Comparison of ENCODE assay signal across 11 mouse cellular contexts in the genomic region with DNA sequence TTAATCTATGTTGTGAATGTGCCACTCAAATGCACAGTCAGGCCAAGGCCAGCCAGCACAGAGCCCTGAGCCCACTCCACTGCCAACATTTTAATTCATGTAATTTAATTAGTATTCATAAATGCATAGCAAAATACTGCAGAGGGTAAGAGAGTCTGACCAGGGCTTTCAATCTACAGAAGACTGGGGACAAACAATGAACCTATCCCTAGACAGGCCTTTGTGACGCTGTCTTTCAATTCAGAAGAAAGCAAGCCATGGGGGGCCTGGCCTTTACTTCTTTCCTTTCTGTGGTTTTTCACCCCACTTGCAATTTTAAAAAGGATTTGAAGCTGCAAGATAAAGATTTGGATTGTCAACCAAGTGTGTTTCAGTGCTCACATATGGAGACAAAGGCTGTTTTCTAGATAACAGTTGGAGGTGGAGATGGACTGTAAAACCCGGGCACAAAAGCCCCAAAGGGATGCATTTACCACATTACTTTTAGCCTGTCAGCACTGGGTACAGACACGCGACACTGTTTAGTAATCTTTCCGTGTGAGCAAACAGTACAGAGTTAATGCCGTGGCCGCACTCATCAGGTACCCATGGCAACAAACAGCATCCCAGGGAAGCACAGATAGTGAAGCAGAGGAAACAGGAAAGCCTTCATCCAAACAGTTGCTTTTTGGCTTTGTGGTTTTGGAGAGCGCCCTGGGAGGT. TPM values are rescaled to one million over a fixed set of nuclear protein-coding genes. Genes with fewer than 3 reads are reported as not detected.
DNase-seq lines count a peak whose midpoint lies in the region; ATAC-seq lines count a peak whose summit lies in the region.
"Had no signal": no experiment of that assay in that cellular context is flagged by ENCODE, and none has a peak within 500 bp of the region (broad histone marks: within the 10 kb centered on the region; RNA-seq: fewer than 3 reads in every experiment).

No protein-coding gene starts in this region.

- no peak overlapping the region for H3K4me2 ChIP-seq in embryonic facial prominence, embryonic 11.5 days (ENCODE audit: low read depth, low read length)
- no peak overlapping the region for H3K4me2 ChIP-seq in forebrain, embryonic 13.5 days
- H3K4me2 ChIP-seq in neural tube, embryonic 13.5 days, result no peak overlapping the region
- no peak overlapping the region for H3K4me2 ChIP-seq in kidney, embryonic 15.5 days

- H3K4me3 ChIP-seq in embryonic facial prominence, embryonic 11.5 days (ENCODE audit: low read depth, low read length), result no peak overlapping the region
- H3K4me3 ChIP-seq in embryonic facial prominence, embryonic 10.5 days, result no peak overlapping the region
- H3K4me3 ChIP-seq in forebrain, embryonic 13.5 days, result no peak overlapping the region
- no peak overlapping the region for H3K4me3 ChIP-seq in neural tube, embryonic 13.5 days
- H3K4me3 ChIP-seq in kidney, embryonic 15.5 days (replicated peaks), result no peak overlapping the region

- H3K36me3 ChIP-seq in embryonic facial prominence, embryonic 11.5 days (replicated peaks; ENCODE audit: control insufficient read depth, insufficient read depth, low read depth, low read length), result peaks cover 20% of the 10 kb centered on the region
- peaks cover 100% of the 10 kb centered on the region for H3K36me3 ChIP-seq in embryonic facial prominence, embryonic 10.5 days (replicated peaks)
- peaks cover 54% of the 10 kb centered on the region for H3K36me3 ChIP-seq in forebrain, embryonic 13.5 days (ENCODE audit: poor library complexity, severe bottlenecking)
- H3K36me3 ChIP-seq in neural tube, embryonic 13.5 days, result peaks cover 31% of the 10 kb centered on the region
- peaks cover 99% of the 10 kb centered on the region for H3K36me3 ChIP-seq in kidney, embryonic 15.5 days
- H3K36me3 ChIP-seq: G1E had no signal

- WGBS in embryonic facial prominence, embryonic 11.5 days, result 87% methylated on average over 8 of the region's 8 CpGs
- WGBS in embryonic facial prominence, embryonic 10.5 days, result 73% methylated on average over 8 of the region's 8 CpGs
- 10% methylated on average over 8 of the region's 8 CpGs for WGBS in forebrain, embryonic 13.5 days
- WGBS in neural tube, embryonic 13.5 days, result 30% methylated on average over 8 of the region's 8 CpGs
- WGBS in kidney, embryonic 15.5 days, result 91% methylated on average over 8 of the region's 8 CpGs

- no peaks in the 10 kb centered on the region for H3K27me3 ChIP-seq in embryonic facial prominence, embryonic 11.5 days (ENCODE audit: control insufficient read depth, insufficient read depth, low read length)
- peaks cover 28% of the 10 kb centered on the region for H3K27me3 ChIP-seq in embryonic facial prominence, embryonic 10.5 days (replicated peaks; ENCODE audit: low read depth, poor library complexity, severe bottlenecking)
- H3K27me3 ChIP-seq in forebrain, embryonic 13.5 days, result 0 out of 2 replicates have a peak, but pooled peaks cover 8% of the 10 kb centered on the region
- no peaks in the 10 kb centered on the region; the same call in 1 of the 2 replicates for H3K27me3 ChIP-seq in neural tube, embryonic 13.5 days
- no peaks in the 10 kb centered on the region for H3K27me3 ChIP-seq in kidney, embryonic 15.5 days

- H3K9me3 ChIP-seq in embryonic facial prominence, embryonic 11.5 days (replicated peaks; ENCODE audit: control insufficient read depth, low read length), result no peaks in the 10 kb centered on the region
- H3K9me3 ChIP-seq in embryonic facial prominence, embryonic 10.5 days, result no peaks in the 10 kb centered on the region
- no peaks in the 10 kb centered on the region for H3K9me3 ChIP-seq in forebrain, embryonic 13.5 days (replicated peaks)
- no peaks in the 10 kb centered on the region for H3K9me3 ChIP-seq in neural tube, embryonic 13.5 days
- no peaks in the 10 kb centered on the region for H3K9me3 ChIP-seq in kidney, embryonic 15.5 days (replicated peaks)
- H3K9me3 ChIP-seq: G1E had no signal

- H3K27ac ChIP-seq in embryonic facial prominence, embryonic 11.5 days (replicated peaks; ENCODE audit: low read depth, low read length), result no peak overlapping the region
- no peak overlapping the region for H3K27ac ChIP-seq in embryonic facial prominence, embryonic 10.5 days (replicated peaks)
- H3K27ac ChIP-seq in forebrain, embryonic 13.5 days, result peak overlapping the region; percentile 8; the same call in 1 of the 2 replicates
- peak overlapping the region; percentile 50 for H3K27ac ChIP-seq in neural tube, embryonic 13.5 days (replicated peaks)
- H3K27ac ChIP-seq in kidney, embryonic 15.5 days, result no peak overlapping the region

- no peaks in the 10 kb centered on the region for H3K4me1 ChIP-seq in embryonic facial prominence, embryonic 11.5 days (ENCODE audit: control insufficient read depth, insufficient read depth, low read length)
- no peaks in the 10 kb centered on the region for H3K4me1 ChIP-seq in embryonic facial prominence, embryonic 10.5 days
- peaks cover 11% of the 10 kb centered on the region for H3K4me1 ChIP-seq in forebrain, embryonic 13.5 days
- H3K4me1 ChIP-seq in neural tube, embryonic 13.5 days (replicated peaks), result peaks cover 15% of the 10 kb centered on the region
- no peaks in the 10 kb centered on the region for H3K4me1 ChIP-seq in kidney, embryonic 15.5 days

- H3K9ac ChIP-seq in embryonic facial prominence, embryonic 11.5 days (replicated peaks; ENCODE audit: low read length), result no peak overlapping the region
- H3K9ac ChIP-seq in forebrain, embryonic 13.5 days, result no peak overlapping the region
- no peak overlapping the region for H3K9ac ChIP-seq in neural tube, embryonic 13.5 days
- H3K9ac ChIP-seq in kidney, embryonic 15.5 days, result no peak overlapping the region

- DNase-seq in embryonic facial prominence, embryonic 11.5 days (ENCODE audit: low spot score), result no peak
- no peak for DNase-seq in embryonic facial prominence, embryonic 10.5 days (ENCODE audit: low spot score)
- DNase-seq in layer of hippocampus, postnatal 10 days (ENCODE audit: low spot score in 2 of 2), result peak; percentile 11 to 31
- DNase-seq in lung, postnatal 10 days, result no peak
- no peak for DNase-seq in cerebellum, adult 11 months
- DNase-seq: kidney, adult 2 months; lung, adult 2 months had no signal

- peak; percentile 82 for ATAC-seq in embryonic facial prominence, embryonic 11.5 days (replicated peaks; ENCODE audit: insufficient number of reproducible peaks, low FRiP score, low TSS enrichment, low read depth)
- peak; percentile 95 for ATAC-seq in forebrain, embryonic 13.5 days
- peak; percentile 96 for ATAC-seq in neural tube, embryonic 13.5 days (ENCODE audit: low read depth)
- no peak for ATAC-seq in kidney, embryonic 15.5 days (replicated peaks; ENCODE audit: low FRiP score)

RNA-seq across cellular contexts. Expression of a gene that starts 38.3 kb away (rescaled TPM):
- polyA plus RNA-seq in embryonic facial prominence, embryonic 11.5 days (2014; fragmentation: Nextera tagmentation; extraction: Ambion mirVana), result 125 TPM in 2 replicates
- 119 and 130 TPM in 2 replicates for polyA plus RNA-seq in embryonic facial prominence, embryonic 10.5 days (2016; fragmentation: Nextera tagmentation; extraction: Ambion mirVana)
- 31.2 and 38.3 TPM in 2 replicates for polyA plus RNA-seq in forebrain, embryonic 13.5 days (2015; fragmentation: Nextera tagmentation; extraction: Ambion mirVana)
- 100 to 1,000 TPM; 130 to 131 TPM for total RNA-seq in layer of hippocampus, postnatal 10 days (2021)
- 38.7 and 59.1 TPM in 2 replicates for polyA plus RNA-seq in neural tube, embryonic 13.5 days (2015; fragmentation: Nextera tagmentation; extraction: Ambion mirVana)
- polyA plus RNA-seq in kidney, embryonic 15.5 days (2015; fragmentation: Nextera tagmentation; extraction: Ambion mirVana), result 142 and 164 TPM in 2 replicates

RNA-seq across cellular contexts. Expression of a gene that starts 57.7 kb away (rescaled TPM):
- polyA plus RNA-seq in embryonic facial prominence, embryonic 11.5 days (2014; fragmentation: Nextera tagmentation; extraction: Ambion mirVana), result 61.2 and 66.6 TPM in 2 replicates
- 77.2 and 78.4 TPM in 2 replicates for polyA plus RNA-seq in embryonic facial prominence, embryonic 10.5 days (2016; fragmentation: Nextera tagmentation; extraction: Ambion mirVana)
- 38.7 and 42.3 TPM in 2 replicates for polyA plus RNA-seq in forebrain, embryonic 13.5 days (2015; fragmentation: Nextera tagmentation; extraction: Ambion mirVana)
- 10 to 100 TPM; 41.9 to 42.8 TPM for total RNA-seq in layer of hippocampus, postnatal 10 days (2021)
- polyA plus RNA-seq in neural tube, embryonic 13.5 days (2015; fragmentation: Nextera tagmentation; extraction: Ambion mirVana), result 30.2 and 40.1 TPM in 2 replicates
- polyA plus RNA-seq in kidney, embryonic 15.5 days (2015; fragmentation: Nextera tagmentation; extraction: Ambion mirVana), result 62.8 and 66.1 TPM in 2 replicates

Comparison
In these comparisons a context has a peak if more than half of its experiments do, and no peak if none do; other contexts are left out.
1. DNase-seq: peak in layer of hippocampus, postnatal 10 days (2 of 2); none in embryonic facial prominence, embryonic 11.5 days (single experiment), embryonic facial prominence, embryonic 10.5 days (single experiment), lung, postnatal 10 days (single experiment) and cerebellum, adult 11 months (single experiment).
2. H3K27ac ChIP-seq: peak in forebrain, embryonic 13.5 days (single experiment) and neural tube, embryonic 13.5 days (single experiment); none in embryonic facial prominence, embryonic 11.5 days (single experiment), embryonic facial prominence, embryonic 10.5 days (single experiment) and kidney, embryonic 15.5 days (single experiment).